ENCODE assay signal across 9 mouse cellular contexts in the genomic region with DNA sequence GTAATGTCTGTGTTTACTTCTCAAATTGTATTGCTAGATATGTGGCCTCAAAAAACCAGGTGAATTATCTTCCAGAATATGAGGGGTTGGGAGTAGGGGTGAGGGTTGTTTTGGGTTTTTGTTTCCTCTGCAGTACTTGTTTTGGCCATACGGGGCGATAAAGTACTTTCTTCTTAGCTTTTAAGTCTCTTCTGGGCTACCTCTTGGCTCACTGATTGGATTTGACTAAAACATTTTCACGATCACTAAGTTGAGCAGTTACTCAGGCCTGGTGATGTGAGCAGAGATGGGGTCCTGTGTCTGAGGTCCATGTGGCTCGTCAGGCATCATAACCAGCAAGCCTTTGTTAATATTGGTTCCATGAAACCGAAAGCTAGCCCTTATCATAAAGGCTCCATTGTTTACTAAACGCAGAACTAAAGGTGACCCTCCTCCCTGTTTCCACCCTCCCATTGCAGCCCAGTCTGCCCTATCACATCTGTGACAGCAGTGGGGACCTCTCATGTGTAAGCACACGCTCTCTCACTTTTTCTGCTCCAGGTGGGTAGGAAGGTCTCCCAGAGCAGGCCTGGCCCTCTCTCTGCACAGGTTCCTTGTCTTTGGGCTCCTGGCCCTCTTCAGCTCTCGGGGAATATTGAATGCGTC. TPM values are rescaled to one million over a fixed set of nuclear protein-coding genes. Genes with fewer than 3 reads are reported as not detected.
DNase-seq lines count a peak whose midpoint lies in the region; ATAC-seq lines count a peak whose summit lies in the region.
"Had no signal": no experiment of that assay in that cellular context is flagged by ENCODE, and none has a peak within 500 bp of the region (broad histone marks: within the 10 kb centered on the region; RNA-seq: fewer than 3 reads in every experiment).

No protein-coding gene starts in this region.

- peak; percentile 93 for DNase-seq in midbrain, embryonic 11.5 days (ENCODE audit: low spot score, missing footprints)
- DNase-seq in retina, embryonic 14.5 days (ENCODE audit: low spot score), result peak; percentile 58
- no peak for DNase-seq in spleen, postnatal 36 days (ENCODE audit: low spot score in 2 of 2)
- no peak for DNase-seq in urinary bladder, adult 18-20 months (ENCODE audit: low spot score in 2 of 2)
- DNase-seq in urinary bladder, postnatal 10 days (ENCODE audit: low spot score), result no peak

- H3K4me1 ChIP-seq in midbrain, embryonic 11.5 days (ENCODE audit: control insufficient read depth, insufficient read depth, low read length), result no peaks in the 10 kb centered on the region
- H3K4me1 ChIP-seq in midbrain, embryonic 16.5 days (ENCODE audit: control insufficient read depth, insufficient read depth, low read length), result no peaks in the 10 kb centered on the region
- peaks cover 22% of the 10 kb centered on the region for H3K4me1 ChIP-seq in brown adipose tissue, adult 24 weeks (ENCODE audit: control insufficient read depth, insufficient read depth, insufficient read length, low read length)
- no peaks in the 10 kb centered on the region for H3K4me1 ChIP-seq in intestine, embryonic 15.5 days (replicated peaks)

- no peaks in the 10 kb centered on the region for H3K27me3 ChIP-seq in midbrain, embryonic 11.5 days (ENCODE audit: control insufficient read depth, insufficient read depth, low read length)
- no peaks in the 10 kb centered on the region for H3K27me3 ChIP-seq in midbrain, embryonic 16.5 days (ENCODE audit: control insufficient read depth, insufficient read depth, low read depth, low read length)
- no peaks in the 10 kb centered on the region for H3K27me3 ChIP-seq in intestine, embryonic 15.5 days (replicated peaks)
- H3K27me3 ChIP-seq: limb, embryonic 13.5 days had no signal

- ATAC-seq in midbrain, embryonic 11.5 days (ENCODE audit: low FRiP score), result no peak
- ATAC-seq in midbrain, embryonic 16.5 days, result no peak
- ATAC-seq in intestine, embryonic 15.5 days, result 0 out of 2 replicates have a peak, but pooled peaks have one; percentile 10

- 67% methylated on average over 9 of the region's 9 CpGs for WGBS in midbrain, embryonic 11.5 days
- WGBS in midbrain, embryonic 16.5 days, result 61% methylated on average over 9 of the region's 9 CpGs
- 56% methylated on average over 9 of the region's 9 CpGs for WGBS in intestine, embryonic 15.5 days

- no peak overlapping the region for H3K27ac ChIP-seq in midbrain, embryonic 11.5 days (ENCODE audit: low read depth, low read length)
- no peak overlapping the region for H3K27ac ChIP-seq in midbrain, embryonic 16.5 days (ENCODE audit: low read length)
- peak overlapping the region; percentile 84 for H3K27ac ChIP-seq in brown adipose tissue, adult 24 weeks (replicated peaks; ENCODE audit: low read depth, low read length)
- no peak overlapping the region for H3K27ac ChIP-seq in intestine, embryonic 15.5 days
- H3K27ac ChIP-seq: limb, embryonic 13.5 days had no signal

- H3K4me3 ChIP-seq in midbrain, embryonic 11.5 days (ENCODE audit: low read depth, low read length), result no peak overlapping the region
- no peak overlapping the region for H3K4me3 ChIP-seq in midbrain, embryonic 16.5 days (ENCODE audit: low read depth, low read length)
- no peak overlapping the region for H3K4me3 ChIP-seq in brown adipose tissue, adult 24 weeks (ENCODE audit: insufficient read depth, low read depth, low read length)
- no peak overlapping the region for H3K4me3 ChIP-seq in intestine, embryonic 15.5 days (replicated peaks)
- H3K4me3 ChIP-seq: limb, embryonic 13.5 days had no signal

- H3K36me3 ChIP-seq in midbrain, embryonic 11.5 days (ENCODE audit: control insufficient read depth, insufficient read depth, low read length), result no peaks in the 10 kb centered on the region
- H3K36me3 ChIP-seq in midbrain, embryonic 16.5 days (ENCODE audit: control insufficient read depth, insufficient read depth, low read length), result peaks cover 7% of the 10 kb centered on the region; the same call in 1 of the 2 replicates
- peaks cover 7% of the 10 kb centered on the region; the same call in 1 of the 2 replicates for H3K36me3 ChIP-seq in intestine, embryonic 15.5 days

- H3K4me2 ChIP-seq in midbrain, embryonic 11.5 days, result no peak overlapping the region
- H3K4me2 ChIP-seq in midbrain, embryonic 16.5 days (ENCODE audit: low read length), result no peak overlapping the region
- no peak overlapping the region for H3K4me2 ChIP-seq in intestine, embryonic 15.5 days (replicated peaks)
- H3K4me2 ChIP-seq: limb, embryonic 13.5 days had no signal

- no peak overlapping the region for H3K9ac ChIP-seq in midbrain, embryonic 11.5 days (ENCODE audit: low read length)
- no peak overlapping the region for H3K9ac ChIP-seq in midbrain, embryonic 16.5 days (ENCODE audit: low read depth, low read length)
- H3K9ac ChIP-seq in intestine, embryonic 15.5 days, result no peak overlapping the region
- H3K9ac ChIP-seq: limb, embryonic 13.5 days had no signal

- H3K9me3 ChIP-seq in midbrain, embryonic 11.5 days (ENCODE audit: control insufficient read depth, low read length), result no peaks in the 10 kb centered on the region
- no peaks in the 10 kb centered on the region for H3K9me3 ChIP-seq in midbrain, embryonic 16.5 days (replicated peaks; ENCODE audit: control insufficient read depth, low read length, poor library complexity, severe bottlenecking)
- H3K9me3 ChIP-seq in intestine, embryonic 15.5 days, result no peaks in the 10 kb centered on the region
- H3K9me3 ChIP-seq: limb, embryonic 13.5 days had no signal

RNA-seq across cellular contexts. Expression of a gene that starts 47.5 kb away (rescaled TPM):
- 0.39 and 1.1 TPM in 2 replicates for polyA plus RNA-seq in midbrain, embryonic 11.5 days (2014; fragmentation: Nextera tagmentation; extraction: Ambion mirVana)
- 1.3 and 1.4 TPM in 2 replicates for polyA plus RNA-seq in midbrain, embryonic 16.5 days (2015; fragmentation: Nextera tagmentation; extraction: Ambion mirVana)
- polyA plus RNA-seq in brown adipose tissue, adult 24 weeks (2012; ENCODE audit: insufficient read depth, insufficient read length, missing spikeins), result not detected in 2 replicates
- polyA plus RNA-seq in intestine, embryonic 15.5 days (2015; fragmentation: Nextera tagmentation; extraction: Ambion mirVana), result 0.77 and 0.96 TPM in 2 replicates

RNA-seq across cellular contexts. Expression of a gene that starts 53.5 kb away (rescaled TPM):
- polyA plus RNA-seq in midbrain, embryonic 11.5 days (2014; fragmentation: Nextera tagmentation; extraction: Ambion mirVana), result not detected in 2 replicates
- polyA plus RNA-seq in midbrain, embryonic 16.5 days (2015; fragmentation: Nextera tagmentation; extraction: Ambion mirVana), result 0.43 and 0.45 TPM in 2 replicates
- polyA plus RNA-seq in brown adipose tissue, adult 24 weeks (2012; ENCODE audit: insufficient read depth, insufficient read length, missing spikeins), result 316 and 541 TPM in 2 replicates
- 0.55 and 0.56 TPM in 2 replicates for polyA plus RNA-seq in intestine, embryonic 15.5 days (2015; fragmentation: Nextera tagmentation; extraction: Ambion mirVana)

RNA-seq across cellular contexts. Expression of a gene that starts 58.4 kb away (rescaled TPM):
- polyA plus RNA-seq in midbrain, embryonic 11.5 days (2014; fragmentation: Nextera tagmentation; extraction: Ambion mirVana), result 10.2 and 10.4 TPM in 2 replicates
- 21.1 and 26.3 TPM in 2 replicates for polyA plus RNA-seq in midbrain, embryonic 16.5 days (2015; fragmentation: Nextera tagmentation; extraction: Ambion mirVana)
- 8.9 and 12.0 TPM in 2 replicates for polyA plus RNA-seq in brown adipose tissue, adult 24 weeks (2012; ENCODE audit: insufficient read depth, insufficient read length, missing spikeins)
- 18.0 and 18.4 TPM in 2 replicates for polyA plus RNA-seq in intestine, embryonic 15.5 days (2015; fragmentation: Nextera tagmentation; extraction: Ambion mirVana)

Comparison
In these comparisons a context has a peak if more than half of its experiments do, and no peak if none do; other contexts are left out.
1. DNase-seq: peak in midbrain, embryonic 11.5 days (single experiment) and retina, embryonic 14.5 days (single experiment); none in spleen, postnatal 36 days (0 of 2), urinary bladder, adult 18-20 months (0 of 2) and urinary bladder, postnatal 10 days (single experiment).
2. RNA of a gene that starts 53.5 kb away (polyA plus RNA-seq): 316 to 541 TPM in brown adipose tissue, adult 24 weeks; 0.55 to 0.56 TPM in intestine, embryonic 15.5 days, 0.43 to 0.45 TPM in midbrain, embryonic 16.5 days and not detected in midbrain, embryonic 11.5 days; every median in the first group is over 100 times any median in the second.